Mouse (Mus musculus): ENCODE results near the gene Pithd1. TPM values are rescaled to one million over a fixed set of nuclear protein-coding genes. Genes with fewer than 3 reads are reported as not detected.
"Not testable (repeated sequence)": the region's sequence is repeated elsewhere in the genome, so short reads cannot be mapped to it uniquely, and the experiment has no call there.

The Pithd1 gene
- total RNA-seq, 1 experiment from 2014 or later, result 63.2 TPM

DNA sequence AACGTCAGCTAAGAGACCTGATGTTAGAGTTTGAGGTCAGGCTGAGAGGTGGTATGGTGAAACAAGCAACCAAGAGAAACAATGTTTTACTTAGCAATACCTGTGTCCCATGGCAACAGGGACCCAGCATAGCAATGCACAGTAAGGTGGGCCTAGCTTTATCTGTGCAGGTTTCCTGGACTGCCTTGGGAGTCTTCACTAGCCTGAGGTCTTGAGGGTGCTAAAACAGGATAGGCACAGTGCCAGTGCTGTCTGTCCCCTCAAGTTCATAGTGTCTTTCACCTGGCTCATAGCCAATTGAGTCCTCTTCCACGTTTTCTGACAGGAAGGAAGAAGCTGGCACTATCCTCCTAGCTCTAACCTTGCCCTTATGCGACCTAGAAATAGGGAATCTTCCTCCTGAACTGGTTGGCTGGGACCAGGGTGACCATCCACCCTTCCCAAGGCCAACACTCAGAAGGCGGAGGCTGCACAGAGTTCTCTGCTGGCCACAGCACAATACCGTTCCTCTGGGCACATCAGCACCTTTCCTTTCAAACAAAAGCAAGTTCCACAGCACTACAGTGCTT is 17.1 kb upstream of the Pithd1 start:
- no peak for ATAC-seq (replicated peaks in 1 of 2; ENCODE audit: insufficient read depth in 1 of 2, low FRiP score in 2 of 2, low TSS enrichment in 1 of 2, low read depth in 1 of 2, poor library complexity in 2 of 2, severe bottlenecking in 2 of 2)

DNA sequence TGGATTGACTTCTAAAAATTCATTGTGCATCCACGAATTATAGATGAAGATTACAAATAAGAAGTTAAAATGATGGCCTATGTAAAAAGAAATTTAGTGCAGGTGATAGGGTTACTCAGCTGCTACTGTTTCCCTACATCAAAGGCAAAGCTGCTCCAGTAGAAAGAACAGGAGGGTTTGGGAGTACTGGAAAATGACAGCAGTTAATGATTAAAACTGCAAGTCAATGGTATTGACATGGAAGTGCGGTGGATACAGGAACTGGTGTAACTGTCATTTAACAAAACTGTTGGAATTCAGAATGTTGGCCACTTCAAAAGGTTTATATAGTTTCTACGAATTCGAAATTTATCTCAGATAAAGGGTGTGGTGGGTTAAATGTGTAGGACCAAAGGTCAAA is 8.1 kb upstream of the Pithd1 start:
- ATAC-seq (replicated peaks in 1 of 2; ENCODE audit: insufficient read depth in 1 of 2, low FRiP score in 2 of 2, low TSS enrichment in 1 of 2, low read depth in 1 of 2, poor library complexity in 2 of 2, severe bottlenecking in 2 of 2), result no peak

DNA sequence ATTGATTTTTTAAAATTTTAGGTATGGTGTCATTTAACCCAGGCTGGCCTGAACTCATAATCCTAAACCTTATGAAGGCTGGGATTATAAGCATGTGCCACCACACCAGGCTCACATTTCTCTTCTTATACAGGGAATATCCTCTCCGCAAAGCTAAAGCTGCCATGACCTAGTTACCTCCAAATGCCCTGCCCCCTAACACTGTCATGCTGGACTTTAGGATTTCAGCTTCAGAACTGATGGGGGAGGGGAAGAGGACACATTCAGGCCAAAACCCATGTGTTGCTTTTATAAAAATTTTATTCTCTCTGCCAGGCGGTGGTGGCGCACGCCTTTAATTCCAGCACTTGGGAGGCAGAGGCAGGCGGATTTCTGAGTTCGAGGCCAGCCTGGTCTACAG is 6.9 kb upstream of the Pithd1 start:
- no peak for ATAC-seq (replicated peaks in 1 of 2; ENCODE audit: insufficient read depth in 1 of 2, low FRiP score in 2 of 2, low TSS enrichment in 1 of 2, low read depth in 1 of 2, poor library complexity in 2 of 2, severe bottlenecking in 2 of 2)

DNA sequence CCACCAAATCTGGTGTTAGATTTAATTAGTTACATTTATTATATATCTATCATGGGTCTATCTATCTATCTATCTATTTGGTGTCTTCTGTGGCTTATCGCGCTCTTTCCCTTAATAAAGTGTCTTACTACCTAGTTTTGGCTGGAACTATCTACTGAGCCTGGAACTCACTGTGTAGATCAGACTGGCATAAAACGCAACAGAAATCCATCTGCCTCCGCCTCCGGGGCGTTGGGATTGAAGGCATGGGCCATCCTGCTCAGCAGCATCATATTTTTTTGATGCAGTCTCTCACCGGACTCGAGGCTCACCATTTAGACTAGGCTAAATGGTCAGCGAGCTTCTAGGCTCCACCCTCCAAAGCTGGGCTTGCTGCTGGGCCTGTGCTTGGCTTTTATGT is 650 bp upstream of the Pithd1 start:
- no peak for ATAC-seq (replicated peaks in 1 of 2; ENCODE audit: insufficient read depth in 1 of 2, low FRiP score in 2 of 2, low TSS enrichment in 1 of 2, low read depth in 1 of 2, poor library complexity in 2 of 2, severe bottlenecking in 2 of 2)

DNA sequence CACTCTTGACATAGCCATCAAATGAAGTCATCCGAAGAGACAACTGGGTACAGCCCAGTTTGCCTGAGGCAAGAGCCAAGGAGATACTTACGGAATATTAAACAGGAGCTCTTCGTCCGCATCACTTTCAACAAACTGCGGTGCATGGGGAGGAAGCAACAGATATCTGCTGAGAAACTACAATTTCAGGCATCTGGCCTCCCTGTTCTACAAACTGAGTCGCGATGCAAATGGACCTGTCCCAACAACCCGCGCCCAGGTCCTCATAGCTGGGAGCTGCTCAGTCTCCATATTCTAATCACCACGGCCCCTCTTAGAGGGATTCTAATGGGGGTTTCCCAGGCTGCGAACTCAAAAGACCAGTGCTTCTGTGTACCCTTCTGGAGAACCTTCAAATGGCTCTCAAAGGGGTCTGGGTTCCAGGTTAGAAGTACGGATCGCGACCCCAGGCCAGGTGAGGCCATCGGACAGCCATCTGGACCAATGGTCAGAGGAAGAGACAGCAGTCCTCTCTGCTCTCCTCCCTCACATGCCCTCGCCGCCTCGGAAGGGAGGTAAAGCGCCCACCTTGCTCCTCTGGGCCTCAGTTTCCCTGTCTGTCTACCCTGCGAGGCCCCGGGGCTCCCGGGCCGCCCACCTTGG is 642 bp downstream of the Pithd1 start:
- ATAC-seq (replicated peaks in 1 of 2; ENCODE audit: insufficient read depth in 1 of 2, low FRiP score in 2 of 2, low TSS enrichment in 1 of 2, low read depth in 1 of 2, poor library complexity in 2 of 2, severe bottlenecking in 2 of 2), result no peak

DNA sequence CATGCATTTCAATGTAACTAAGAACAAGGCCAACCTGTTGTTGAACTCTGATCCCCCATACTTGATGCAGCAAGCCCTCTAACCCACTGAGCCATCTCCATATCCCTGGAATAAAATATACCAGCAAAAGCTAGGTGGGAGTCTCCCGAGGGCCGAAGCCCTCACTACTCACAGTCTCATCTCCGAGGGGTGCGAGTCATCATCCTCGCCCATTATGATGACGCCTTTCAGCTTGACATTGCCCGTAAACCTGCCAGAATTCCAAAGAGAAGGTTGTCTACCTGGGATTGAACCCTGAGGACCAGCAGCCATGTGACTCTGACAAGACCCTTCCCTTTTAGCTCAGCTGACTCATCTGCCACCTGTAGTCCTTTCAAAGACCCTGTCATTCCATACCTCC is 1.3 kb downstream of the Pithd1 start:
- no peak for ATAC-seq (replicated peaks in 1 of 2; ENCODE audit: insufficient read depth in 1 of 2, low FRiP score in 2 of 2, low TSS enrichment in 1 of 2, low read depth in 1 of 2, poor library complexity in 2 of 2, severe bottlenecking in 2 of 2)

DNA sequence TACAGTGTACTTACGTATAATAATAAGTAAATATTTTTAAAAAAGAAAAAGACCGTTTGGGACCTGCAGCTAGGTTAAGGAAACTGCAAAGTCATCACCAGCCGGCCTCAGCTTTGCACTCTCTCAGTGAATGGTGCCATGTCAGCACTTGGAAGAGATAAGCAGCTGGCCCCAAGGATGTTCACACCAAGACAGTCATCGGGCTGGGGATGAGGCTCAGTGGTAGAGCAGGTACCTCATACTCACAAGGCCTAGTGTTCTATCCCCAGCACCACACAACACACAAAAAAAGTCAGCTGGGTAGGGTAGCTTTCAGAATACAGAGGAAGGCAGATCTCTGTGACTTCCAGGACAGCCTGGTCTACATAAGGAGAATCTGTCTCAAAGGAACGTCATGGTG is 1.9 kb downstream of the Pithd1 start:
- ATAC-seq (replicated peaks in 1 of 2; ENCODE audit: insufficient read depth in 1 of 2, low FRiP score in 2 of 2, low TSS enrichment in 1 of 2, low read depth in 1 of 2, poor library complexity in 2 of 2, severe bottlenecking in 2 of 2), result no peak

DNA sequence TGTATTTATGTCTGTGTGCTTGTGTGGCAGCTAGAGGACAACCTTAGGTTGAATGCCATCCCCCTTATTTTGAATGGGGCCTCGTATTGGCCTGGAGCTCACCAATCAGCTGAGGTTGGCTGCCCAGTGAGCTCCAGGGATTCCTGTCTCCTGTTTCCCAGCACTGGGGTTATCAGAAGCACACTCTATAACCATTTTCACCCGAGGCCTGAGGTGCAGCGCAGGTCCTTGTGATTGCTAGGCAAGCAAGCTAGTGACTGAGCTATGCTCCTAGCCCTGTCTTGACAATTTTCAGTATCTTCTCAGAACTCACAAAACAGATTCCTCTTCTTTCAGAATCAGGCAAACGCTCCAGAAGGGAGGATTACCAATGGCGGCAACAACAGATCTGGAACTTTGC is 2.5 kb downstream of the Pithd1 start:
- ATAC-seq (replicated peaks in 1 of 2; ENCODE audit: insufficient read depth in 1 of 2, low FRiP score in 2 of 2, low TSS enrichment in 1 of 2, low read depth in 1 of 2, poor library complexity in 2 of 2, severe bottlenecking in 2 of 2), result no peak

DNA sequence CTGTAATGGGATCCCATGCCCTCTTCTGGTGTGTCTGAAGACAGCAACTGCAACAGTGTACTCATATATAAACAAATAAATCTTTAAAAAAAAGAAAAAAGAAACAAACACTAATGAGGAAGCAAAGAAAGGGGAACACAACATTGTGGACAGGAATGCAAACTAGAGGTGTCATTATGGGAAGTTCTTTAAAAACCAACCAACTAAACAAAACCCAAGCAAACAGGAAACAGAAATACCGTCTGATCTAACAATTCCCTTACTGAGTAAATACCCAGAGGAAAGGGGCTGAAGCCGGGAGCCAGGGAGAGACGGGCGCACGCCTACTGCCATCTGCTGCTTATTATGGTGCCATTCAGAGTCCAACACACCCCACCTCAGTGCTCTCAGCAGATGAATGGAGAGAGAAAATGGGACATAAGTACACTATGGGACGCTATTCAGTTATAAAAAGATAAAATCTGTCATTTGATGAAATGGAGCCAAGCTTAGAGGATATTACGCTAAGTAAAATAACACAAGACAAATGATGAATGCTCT is 5.5 kb downstream of the Pithd1 start:
- peak in 1 of 2 experiments; percentile 21; a peak in 1 of 4 replicates for ATAC-seq (replicated peaks in 1 of 2; ENCODE audit: insufficient read depth in 1 of 2, low FRiP score in 2 of 2, low TSS enrichment in 1 of 2, low read depth in 1 of 2, poor library complexity in 2 of 2, severe bottlenecking in 2 of 2)

DNA sequence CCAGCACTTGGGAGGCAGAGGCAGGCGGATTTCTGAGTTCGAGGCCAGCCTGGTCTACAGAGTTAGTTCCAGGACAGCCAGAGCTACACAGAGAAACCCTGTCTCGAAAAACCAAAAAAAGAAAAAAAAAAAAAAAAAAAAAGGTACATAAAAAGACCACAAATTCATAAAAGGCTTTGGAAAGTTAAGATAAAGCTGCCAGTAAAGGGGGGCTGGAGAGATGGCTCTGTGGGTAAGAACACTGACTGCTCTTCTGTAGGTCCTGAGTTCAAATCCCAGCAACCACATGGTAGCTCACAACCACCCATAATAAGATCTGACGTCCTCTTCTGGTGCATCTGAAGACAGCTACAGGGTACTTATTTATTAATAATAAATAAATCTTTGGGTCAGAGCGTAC is 6.8 kb downstream of the Pithd1 start:
- ATAC-seq (replicated peaks in 1 of 2; ENCODE audit: insufficient read depth in 1 of 2, low FRiP score in 2 of 2, low TSS enrichment in 1 of 2, low read depth in 1 of 2, poor library complexity in 2 of 2, severe bottlenecking in 2 of 2), result not testable (repeated sequence)

DNA sequence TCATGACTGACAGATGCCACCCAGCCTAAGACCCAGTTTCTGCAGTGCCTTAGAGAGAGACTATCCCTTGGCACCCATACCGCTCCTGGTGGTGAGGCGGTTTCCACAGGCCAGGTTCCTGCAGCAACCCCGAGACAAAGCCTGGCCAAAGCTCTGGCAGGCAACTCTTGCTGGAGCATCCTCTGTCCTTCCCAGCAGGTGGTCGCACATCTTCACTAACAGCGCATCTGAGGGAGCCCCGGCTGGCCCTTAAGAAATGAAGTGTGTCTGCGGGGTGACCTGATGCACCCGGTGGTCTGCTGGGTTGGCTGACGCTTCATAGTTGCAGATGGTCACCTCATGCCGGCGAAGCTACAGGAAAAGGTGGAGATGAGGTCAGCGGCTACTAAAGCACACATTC is 10.9 kb downstream of the Pithd1 start:
- no peak for ATAC-seq (replicated peaks in 1 of 2; ENCODE audit: insufficient read depth in 1 of 2, low FRiP score in 2 of 2, low TSS enrichment in 1 of 2, low read depth in 1 of 2, poor library complexity in 2 of 2, severe bottlenecking in 2 of 2)

DNA sequence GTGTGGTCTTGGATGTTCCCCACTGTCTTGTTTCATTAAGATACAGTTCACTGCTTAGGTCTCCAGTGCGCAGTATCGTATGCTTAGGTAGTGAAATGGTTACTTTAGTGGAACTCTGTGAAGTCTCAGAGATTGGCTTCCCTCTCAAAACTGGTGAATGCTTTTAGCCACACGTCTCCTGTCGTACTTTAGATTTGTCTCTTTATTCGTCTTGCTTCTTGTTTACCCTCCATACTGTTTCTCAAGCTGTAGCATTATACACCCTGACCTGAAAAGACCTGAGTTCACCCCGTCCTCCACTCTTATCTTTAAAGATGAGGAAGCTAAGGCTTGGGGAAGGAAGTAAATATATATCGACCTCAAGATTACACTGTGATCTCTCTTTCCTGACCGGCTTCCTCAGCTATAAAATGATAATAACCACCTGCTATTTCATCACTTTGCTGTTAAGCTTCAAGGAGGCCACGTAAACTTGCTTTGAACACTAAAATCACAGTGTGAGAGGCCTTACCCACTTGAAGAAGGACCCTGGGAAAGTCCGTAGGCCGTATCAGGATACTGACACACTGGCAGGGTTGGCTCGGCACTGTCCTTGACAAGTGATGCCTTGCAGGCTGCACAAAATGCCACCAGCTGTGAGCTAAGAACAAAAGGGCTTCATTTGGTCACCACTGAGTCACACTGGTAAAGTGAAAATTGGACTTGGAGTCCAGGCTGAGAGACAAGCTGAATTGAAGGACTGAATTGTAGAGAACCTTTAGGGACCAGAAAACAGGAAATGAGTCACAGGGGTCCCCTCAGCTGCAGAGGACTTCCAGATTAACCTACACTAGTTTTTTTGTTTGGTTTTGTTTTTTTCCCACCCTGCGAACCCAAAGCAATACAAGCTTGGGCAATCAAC is 13.9 kb downstream of the Pithd1 start:
- ATAC-seq (replicated peaks in 1 of 2; ENCODE audit: insufficient read depth in 1 of 2, low FRiP score in 2 of 2, low TSS enrichment in 1 of 2, low read depth in 1 of 2, poor library complexity in 2 of 2, severe bottlenecking in 2 of 2), result no peak

DNA sequence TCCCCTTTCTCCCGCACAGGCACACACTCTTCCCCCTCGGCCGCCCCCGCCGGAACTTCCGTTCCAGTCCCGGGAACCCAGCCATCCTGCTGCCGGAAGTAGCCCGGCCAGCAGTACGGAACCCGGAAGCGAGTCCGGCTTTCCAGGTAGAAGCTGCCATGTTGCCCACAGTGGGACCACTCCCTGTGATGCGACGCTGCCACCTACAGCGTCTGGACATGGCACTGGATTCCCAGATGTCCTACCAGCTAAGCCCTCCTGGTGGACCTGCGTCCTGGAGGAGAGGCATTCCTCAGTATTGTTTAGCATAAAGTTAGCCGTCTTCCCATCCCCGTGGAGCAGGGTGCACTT is 14.5 kb downstream of the Pithd1 start, which contains the start of gene Lypla2:
Lypla2 (minus strand) TSS at position 71 of the 351 bp plus-strand sequence.
- peak; percentile 40 to 63; a peak in 3 of 4 replicates for ATAC-seq (replicated peaks in 1 of 2; ENCODE audit: insufficient read depth in 1 of 2, low FRiP score in 2 of 2, low TSS enrichment in 1 of 2, low read depth in 1 of 2, poor library complexity in 2 of 2, severe bottlenecking in 2 of 2)

DNA sequence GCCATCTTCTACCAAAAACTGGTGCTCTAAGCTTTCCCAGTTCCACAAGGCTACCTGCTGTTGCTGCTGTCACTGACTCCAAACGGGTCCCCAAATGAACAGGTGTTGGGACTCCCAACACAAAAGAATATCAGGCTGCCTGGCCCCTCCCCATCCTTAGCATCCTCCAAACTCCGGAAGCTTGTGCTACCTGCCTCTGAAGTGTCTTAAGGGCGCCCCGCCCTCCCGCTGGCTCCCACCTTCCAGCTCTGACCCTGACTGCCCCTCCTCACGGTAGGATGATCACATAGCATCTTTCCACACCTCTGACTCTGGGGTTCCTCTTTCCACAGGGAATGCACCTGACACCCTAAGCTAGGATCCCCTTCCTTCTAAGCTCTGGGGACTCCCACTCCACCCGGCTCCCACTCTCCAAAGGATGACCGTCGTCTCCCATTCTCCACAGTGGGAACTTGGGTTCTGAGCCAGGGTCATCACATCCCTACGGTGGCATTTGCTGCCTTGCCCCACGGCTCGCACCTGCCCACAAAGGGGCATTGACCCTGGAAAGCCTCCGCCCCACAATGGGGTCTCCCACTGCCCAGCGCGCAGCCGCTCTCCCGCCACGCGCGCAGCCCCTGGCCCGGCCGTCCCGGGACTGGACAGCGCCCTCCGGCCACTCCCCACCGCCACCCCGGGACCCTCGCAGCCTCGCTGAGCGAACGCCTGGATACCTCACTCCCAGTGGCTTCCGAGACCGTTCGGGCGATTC is 15.1 kb downstream of the Pithd1 start:
- ATAC-seq (replicated peaks in 1 of 2; ENCODE audit: insufficient read depth in 1 of 2, low FRiP score in 2 of 2, low TSS enrichment in 1 of 2, low read depth in 1 of 2, poor library complexity in 2 of 2, severe bottlenecking in 2 of 2), result peak in 1 of 2 experiments; percentile 52; a peak in 2 of 4 replicates

DNA sequence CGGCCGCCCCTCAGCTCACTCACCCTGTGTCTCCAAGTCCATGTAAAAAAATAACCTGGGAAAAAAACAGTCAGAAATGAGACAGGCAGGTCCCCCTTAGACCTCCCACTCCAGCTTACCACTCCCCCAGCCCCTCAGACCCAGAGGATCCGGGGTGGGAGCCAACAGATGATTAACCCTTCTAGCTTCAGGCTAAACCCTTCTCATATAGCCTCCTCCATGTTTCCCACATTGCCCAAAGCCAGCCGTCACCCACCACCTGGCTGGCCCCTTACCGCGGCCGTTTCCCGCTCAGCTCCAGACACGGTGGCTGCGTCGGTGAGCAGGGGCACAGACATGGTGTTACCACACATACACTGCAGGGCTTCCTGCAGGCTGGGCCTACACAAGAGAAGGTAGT is 16.5 kb downstream of the Pithd1 start:
- no peak for ATAC-seq (replicated peaks in 1 of 2; ENCODE audit: insufficient read depth in 1 of 2, low FRiP score in 2 of 2, low TSS enrichment in 1 of 2, low read depth in 1 of 2, poor library complexity in 2 of 2, severe bottlenecking in 2 of 2)

DNA sequence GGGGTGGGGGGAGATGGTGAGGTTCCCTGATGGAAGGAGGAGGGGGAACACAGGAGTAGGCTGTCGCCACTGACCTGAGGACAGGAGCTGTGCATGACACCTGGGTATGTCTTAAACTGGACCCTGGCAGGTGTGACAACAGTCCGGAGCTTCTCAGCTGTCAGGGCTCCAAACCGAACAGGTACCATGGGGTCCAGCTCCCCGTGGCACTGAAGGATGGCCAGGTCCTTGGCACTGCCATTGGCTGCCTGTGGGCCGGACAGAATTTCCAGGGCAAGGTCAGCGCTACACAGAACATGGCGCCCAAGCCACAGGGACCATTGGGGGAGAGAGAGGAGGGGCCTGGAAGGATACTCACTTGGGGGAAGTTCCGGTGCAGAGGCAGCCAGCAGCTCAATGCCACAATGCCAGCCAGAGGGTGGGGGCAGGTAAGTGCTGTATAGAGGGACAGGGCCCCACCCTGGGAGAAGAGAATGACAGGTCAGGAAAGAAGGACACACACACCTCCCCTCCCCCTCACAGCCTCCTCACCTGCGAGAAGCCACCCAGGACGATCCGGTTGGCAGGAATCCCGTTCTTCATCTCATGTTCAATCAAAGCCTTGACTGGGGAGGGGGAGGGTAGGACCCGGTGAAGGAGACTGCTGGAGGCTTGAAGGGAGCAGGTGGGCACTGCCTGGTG is 17.9 kb downstream of the Pithd1 start:
- ATAC-seq (replicated peaks in 1 of 2; ENCODE audit: insufficient read depth in 1 of 2, low FRiP score in 2 of 2, low TSS enrichment in 1 of 2, low read depth in 1 of 2, poor library complexity in 2 of 2, severe bottlenecking in 2 of 2), result no peak

DNA sequence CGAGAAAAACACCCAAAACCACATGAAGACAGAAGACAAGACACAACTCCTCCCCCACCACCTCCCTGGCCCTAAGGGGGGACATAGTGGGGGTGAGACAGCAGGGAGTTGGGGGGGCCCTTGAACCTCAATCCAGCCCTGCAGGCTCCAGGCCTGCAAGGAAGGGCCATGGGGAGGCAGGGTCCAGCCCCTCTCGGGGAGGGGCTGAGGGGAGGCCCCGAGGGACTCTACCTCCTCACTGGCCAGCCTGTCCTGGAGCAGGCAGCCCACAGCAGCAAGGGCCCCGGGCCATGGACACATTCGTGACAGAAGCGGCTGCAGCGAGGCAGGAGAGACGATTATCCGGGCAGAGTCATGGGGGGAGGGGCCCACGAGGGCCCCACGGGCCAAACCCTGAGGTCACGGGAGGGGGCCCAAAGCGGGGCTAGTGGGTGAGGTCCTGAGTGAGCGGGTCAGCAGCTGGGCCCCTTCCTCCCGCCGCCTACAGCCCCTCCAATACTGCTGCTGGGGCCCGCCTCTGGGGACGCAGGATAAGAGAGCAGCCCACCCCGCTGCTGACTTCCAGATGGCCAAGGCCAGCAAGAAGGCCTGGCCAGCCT is 18.7 kb downstream of the Pithd1 start:
- ATAC-seq (replicated peaks in 1 of 2; ENCODE audit: insufficient read depth in 1 of 2, low FRiP score in 2 of 2, low TSS enrichment in 1 of 2, low read depth in 1 of 2, poor library complexity in 2 of 2, severe bottlenecking in 2 of 2), result no peak
